Mouse (Mus musculus) heart, embryonic 11.5 days (tissue): ENCODE data around the gene Fam20b. TPM values are rescaled to one million over a fixed set of nuclear protein-coding genes. Genes with fewer than 3 reads are reported as not detected.

Source experiments
- ATAC-seq: fragments of 200-750 bp; cut with Nextera tagmentation; replicated peaks from 2 replicates; pipeline ENCODE4 v1.8.0; 2017; ENCODE audit warnings: moderate library complexity; ENCODE audit not compliant: insufficient number of reproducible peaks, low FRiP score, low TSS enrichment
- H3K27ac ChIP-seq: fragments of 300-500 bp; sonication (generic); 2 replicates; pipeline ENCODE4 v1.5.1; 2014; ENCODE audit warnings: mild to moderate bottlenecking, low read depth, low read length
- H3K27me3 ChIP-seq: fragments of 300-500 bp; sonication (generic); 2 replicates; pipeline ENCODE4 v1.6.1; 2014; ENCODE audit warnings: mild to moderate bottlenecking, low read length, mixed read lengths; ENCODE audit not compliant: control insufficient read depth, insufficient read depth
- H3K36me3 ChIP-seq: fragments of 300-500 bp; sonication (generic); 2 replicates; pipeline ENCODE4 v1.6.1; 2014; ENCODE audit warnings: mild to moderate bottlenecking, low read length, moderate library complexity, mixed read lengths; ENCODE audit not compliant: control insufficient read depth, insufficient read depth
- H3K4me1 ChIP-seq: fragments of 300-500 bp; sonication (generic); 2 replicates; pipeline ENCODE4 v1.6.1; 2014; ENCODE audit warnings: low read length; ENCODE audit not compliant: control insufficient read depth, insufficient read depth
- H3K4me2 ChIP-seq: fragments of 300-500 bp; sonication (generic); 2 replicates; pipeline ENCODE4 v1.6.1; 2014; ENCODE audit warnings: mild to moderate bottlenecking, moderate library complexity
- H3K4me3 ChIP-seq: fragments of 300-500 bp; sonication (generic); 2 replicates; pipeline ENCODE4 v1.5.1; 2014; ENCODE audit warnings: low read depth, low read length
- H3K9ac ChIP-seq: fragments of 300-500 bp; sonication (generic); 2 replicates; pipeline ENCODE4 v1.6.1; 2014; ENCODE audit warnings: mild to moderate bottlenecking, low read depth, low read length, moderate library complexity
- H3K9me3 ChIP-seq: fragments of 300-500 bp; sonication (generic); replicated peaks from 2 replicates; pipeline ENCODE4 v1.6.1; 2016; ENCODE audit warnings: low read length; ENCODE audit not compliant: control insufficient read depth
- WGBS: fragments of 180-500 bp; shearing (Covaris S2); extraction: QIAGEN DNeasy Blood & Tissue Kit; methylation state at CpG from one replicate; pipeline ENCODE4 v1.1.7; 2014; ENCODE audit not compliant: insufficient replicate concordance; 5-methylcytosine and 5-hydroxymethylcytosine counted together
- polyA plus RNA-seq: library from polyadenylated mRNA; unstranded; fragments of >200 nt; fragmentation: Nextera tagmentation; extraction: Ambion mirVana; gene quantifications from 2 replicates; pipeline ENCODE4 v1.2.1, GENCODE M21; 2014

Gene Fam20b
- polyA plus RNA-seq, 1 experiment from 2014 or later: 22.4 TPM

GRCm38 (mm10) chr1:156752990-156753389, 34.1 kb upstream of the Fam20b start:
- no peak for ATAC-seq
- H3K9me3 ChIP-seq: no peaks in the 10 kb centered on the region
- H3K9ac ChIP-seq: no peak overlapping the region
- H3K27me3 ChIP-seq: no peaks in the 10 kb centered on the region
- H3K36me3 ChIP-seq: no peaks in the 10 kb centered on the region
- no peak overlapping the region for H3K4me3 ChIP-seq
- peaks cover 8% of the 10 kb centered on the region for H3K4me1 ChIP-seq
- WGBS: 83% methylated on average over 7 of the region's 7 CpGs
- H3K4me2 ChIP-seq: no peak overlapping the region
- no peak overlapping the region for H3K27ac ChIP-seq

- WGBS: 16% methylated on average over 21 of the region's 21 CpGs
- Histone ChIP-seq H3K27ac (no peak overlapping the region), H3K9ac (peak overlapping the region; percentile 58), H3K36me3 (no peaks in the 10 kb centered on the region), H3K4me1 (peaks cover 8% of the 10 kb centered on the region), H3K27me3 (no peaks in the 10 kb centered on the region), H3K9me3 (no peaks in the 10 kb centered on the region), H3K4me3 (peak overlapping the region; percentile 12; the same call in 1 of the 2 replicates), H3K4me2 (peak overlapping the region; percentile 58)
- 0 out of 2 replicates have a peak, but pooled peaks have one; percentile 29 for ATAC-seq
These were observed 33.3 kb upstream of the Fam20b start for GRCm38 (mm10) chr1:156752020-156752724.

DNA sequence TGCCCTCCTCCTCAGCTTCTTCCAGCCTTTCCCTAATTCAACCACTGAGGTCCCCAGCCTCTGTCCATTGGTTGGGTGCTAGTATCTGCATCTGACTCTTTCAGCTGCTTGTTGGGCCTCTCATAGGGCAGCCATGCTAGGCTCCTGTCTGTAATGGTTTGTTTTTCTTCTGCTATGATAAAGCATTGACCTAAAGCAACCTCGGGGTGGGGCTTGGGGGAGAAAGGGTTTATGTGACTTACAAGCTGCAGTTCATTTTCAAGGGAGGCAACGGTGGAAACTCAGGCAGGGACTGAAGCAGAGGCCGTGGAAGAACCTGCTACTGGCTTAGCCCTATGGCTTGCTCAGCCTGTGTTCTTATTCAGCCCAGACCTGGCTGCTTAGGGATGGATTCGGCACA, 31.4 kb upstream of the Fam20b start:
- ATAC-seq: peak; percentile 52
- H3K4me3 ChIP-seq: no peak overlapping the region
- H3K27me3 ChIP-seq: no peaks in the 10 kb centered on the region
- H3K9me3 ChIP-seq: no peaks in the 10 kb centered on the region
- 34% methylated on average over 4 of the region's 4 CpGs for WGBS
- no peak overlapping the region for H3K9ac ChIP-seq
- no peaks in the 10 kb centered on the region for H3K36me3 ChIP-seq
- H3K4me2 ChIP-seq: no peak overlapping the region
- H3K4me1 ChIP-seq: peaks cover 12% of the 10 kb centered on the region
- H3K27ac ChIP-seq: peak overlapping the region; percentile 57; the same call in 1 of the 2 replicates

- H3K4me3 ChIP-seq: no peak overlapping the region
- H3K9ac ChIP-seq: no peak overlapping the region
- H3K36me3 ChIP-seq: no peaks in the 10 kb centered on the region
- H3K4me1 ChIP-seq: peaks cover 15% of the 10 kb centered on the region
- H3K9me3 ChIP-seq: no peaks in the 10 kb centered on the region
- no peak overlapping the region for H3K4me2 ChIP-seq
- no peaks in the 10 kb centered on the region for H3K27me3 ChIP-seq
- H3K27ac ChIP-seq: 0 out of 2 replicates have a peak overlapping the region, but pooled peaks have one; percentile 16
- ATAC-seq: no peak
These were observed 30.2 kb upstream of the Fam20b start for GRCm38 (mm10) chr1:156749136-156749535.

- no peak for ATAC-seq
- H3K27ac ChIP-seq: no peak overlapping the region
These were observed 29.6 kb upstream of the Fam20b start for GRCm38 (mm10) chr1:156748435-156749005.

GRCm38 (mm10) chr1:156745188-156745810, 26.4 kb upstream of the Fam20b start:
- Histone ChIP-seq H3K4me2 (peak overlapping the region; percentile 37), H3K36me3 (no peaks in the 10 kb centered on the region), H3K4me1 (peaks cover 15% of the 10 kb centered on the region), H3K4me3 (no peak overlapping the region), H3K9me3 (no peaks in the 10 kb centered on the region), H3K27me3 (no peaks in the 10 kb centered on the region), H3K9ac (peak overlapping the region; percentile 22; the same call in 1 of the 2 replicates), H3K27ac (peak overlapping the region; percentile 91)
- 45% methylated on average over 7 of the region's 7 CpGs for WGBS
- peak; percentile 94 for ATAC-seq

More at GRCm38 (mm10) chr1:156748435-156749005, 29.6 kb upstream of the Fam20b start:
- Histone ChIP-seq H3K36me3 (no peaks in the 10 kb centered on the region), H3K27me3 (no peaks in the 10 kb centered on the region), H3K9me3 (no peaks in the 10 kb centered on the region), H3K4me3 (no peak overlapping the region), H3K4me2 (no peak overlapping the region), H3K4me1 (peaks cover 15% of the 10 kb centered on the region), H3K9ac (no peak overlapping the region)
- 76% methylated on average over 16 of the region's 16 CpGs for WGBS

DNA sequence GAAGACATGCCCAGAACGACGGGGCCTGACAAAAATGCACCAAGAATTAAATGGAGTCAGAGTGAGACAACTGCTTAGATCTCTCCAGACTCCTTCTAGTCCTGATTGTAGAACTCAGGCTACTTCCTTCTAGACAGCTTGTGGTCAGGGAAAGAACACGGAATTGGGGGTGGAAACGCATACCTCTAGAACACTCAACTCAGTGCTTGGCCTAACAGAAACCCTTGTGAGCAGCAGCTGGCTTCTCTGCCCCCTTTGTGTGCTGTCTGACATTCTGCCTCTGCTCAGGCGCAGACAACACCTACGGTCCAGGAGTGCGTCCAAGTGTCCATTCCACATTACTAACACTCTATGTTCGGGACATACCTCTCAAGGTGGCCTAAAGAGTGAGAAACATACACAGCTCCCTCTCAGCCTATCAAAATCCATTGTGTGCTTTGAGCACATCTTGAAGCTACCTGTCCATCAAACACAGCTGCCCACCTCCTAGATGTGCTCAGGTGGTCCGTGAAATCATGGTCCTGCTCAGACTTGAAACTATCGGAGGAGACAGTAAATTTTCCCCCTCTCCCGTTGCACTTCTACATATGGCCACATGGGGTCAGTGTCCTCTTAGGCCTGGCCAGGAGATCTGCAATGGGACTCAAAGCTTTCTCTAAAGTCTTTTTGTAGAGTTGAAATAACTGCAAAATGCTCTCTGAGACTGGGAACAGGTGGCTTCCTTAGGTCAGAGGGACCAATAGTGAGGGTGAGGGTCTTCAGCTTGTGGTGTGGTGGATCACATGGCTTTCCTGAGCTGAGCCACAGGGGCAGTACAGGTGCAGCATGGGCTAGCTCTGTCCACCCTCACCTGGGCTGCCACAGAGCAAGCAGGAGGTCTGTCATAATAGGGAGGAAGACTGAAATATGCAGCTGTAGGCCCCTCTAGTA, 22.9 kb upstream of the Fam20b start:
- no peak overlapping the region for H3K27ac ChIP-seq
- no peak overlapping the region for H3K9ac ChIP-seq
- no peaks in the 10 kb centered on the region for H3K9me3 ChIP-seq
- H3K4me2 ChIP-seq: no peak overlapping the region
- no peak; the same call in 1 of the 2 replicates for ATAC-seq
- WGBS: 61% methylated on average over 11 of the region's 11 CpGs
- H3K27me3 ChIP-seq: no peaks in the 10 kb centered on the region
- peaks cover 12% of the 10 kb centered on the region; the same call in 1 of the 2 replicates for H3K4me1 ChIP-seq
- no peaks in the 10 kb centered on the region for H3K36me3 ChIP-seq
- no peak overlapping the region for H3K4me3 ChIP-seq

GRCm38 (mm10) chr1:156735788-156736187, 16.9 kb upstream of the Fam20b start:
- no peak overlapping the region for H3K4me2 ChIP-seq
- no peaks in the 10 kb centered on the region for H3K9me3 ChIP-seq
- no peak overlapping the region for H3K4me3 ChIP-seq
- no peak overlapping the region for H3K9ac ChIP-seq
- H3K27me3 ChIP-seq: no peaks in the 10 kb centered on the region
- WGBS: 49% methylated on average over 2 of the region's 2 CpGs
- no peak for ATAC-seq
- H3K27ac ChIP-seq: no peak overlapping the region
- H3K36me3 ChIP-seq: no peaks in the 10 kb centered on the region
- H3K4me1 ChIP-seq: peaks cover 4% of the 10 kb centered on the region; the same call in 1 of the 2 replicates
